Mouse (Mus musculus) splenic B cell, adult 2 months (primary cell): ENCODE results near the gene Lrfn2.

Experiments
- DNase-seq: peaks from one replicate; pipeline ENCODE4 v3.0.0-alpha.2; 2011; ENCODE audit warnings: low read depth, low spot score
- H3K27me3 ChIP-seq: 2 replicates; pipeline ENCODE4 v1.6.1; 2012; ENCODE audit warnings: mild to moderate bottlenecking, low read length, moderate library complexity, mixed read lengths; ENCODE audit not compliant: control insufficient read depth, poor library complexity, insufficient read depth, severe bottlenecking
- H3K36me3 ChIP-seq: 2 replicates; pipeline ENCODE4 v1.6.1; 2012; ENCODE audit warnings: mild to moderate bottlenecking, low read length, moderate library complexity, mixed read lengths; ENCODE audit not compliant: control insufficient read depth, poor library complexity, insufficient read depth, severe bottlenecking

The Lrfn2 gene

GRCm38 (mm10) chr17:49111399-49111798, 179.2 kb downstream of the Lrfn2 start:
- Histone ChIP-seq H3K27me3 (no peaks in the 10 kb centered on the region), H3K36me3 (no peaks in the 10 kb centered on the region)
- DNase-seq = no peak

GRCm38 (mm10) chr17:49111911-49112310, 179.7 kb downstream of the Lrfn2 start:
- H3K27me3 ChIP-seq = no peaks in the 10 kb centered on the region
- no peak for DNase-seq
- H3K36me3 ChIP-seq = no peaks in the 10 kb centered on the region

- H3K36me3 ChIP-seq = no peaks in the 10 kb centered on the region
- no peaks in the 10 kb centered on the region for H3K27me3 ChIP-seq
- DNase-seq = no peak
Measured at GRCm38 (mm10) chr17:49113336-49113735, 181.2 kb downstream of the Lrfn2 start.

- H3K36me3 ChIP-seq = no peaks in the 10 kb centered on the region
- no peaks in the 10 kb centered on the region for H3K27me3 ChIP-seq
- no peak for DNase-seq
Measured at GRCm38 (mm10) chr17:49124166-49124565, 192.0 kb downstream of the Lrfn2 start.

- Histone ChIP-seq H3K36me3 (no peaks in the 10 kb centered on the region), H3K27me3 (no peaks in the 10 kb centered on the region)
- DNase-seq = no peak
Measured at GRCm38 (mm10) chr17:49124642-49125041, 192.5 kb downstream of the Lrfn2 start.
